ENCODE assay signal across 8 mouse cellular contexts in the genomic region with DNA sequence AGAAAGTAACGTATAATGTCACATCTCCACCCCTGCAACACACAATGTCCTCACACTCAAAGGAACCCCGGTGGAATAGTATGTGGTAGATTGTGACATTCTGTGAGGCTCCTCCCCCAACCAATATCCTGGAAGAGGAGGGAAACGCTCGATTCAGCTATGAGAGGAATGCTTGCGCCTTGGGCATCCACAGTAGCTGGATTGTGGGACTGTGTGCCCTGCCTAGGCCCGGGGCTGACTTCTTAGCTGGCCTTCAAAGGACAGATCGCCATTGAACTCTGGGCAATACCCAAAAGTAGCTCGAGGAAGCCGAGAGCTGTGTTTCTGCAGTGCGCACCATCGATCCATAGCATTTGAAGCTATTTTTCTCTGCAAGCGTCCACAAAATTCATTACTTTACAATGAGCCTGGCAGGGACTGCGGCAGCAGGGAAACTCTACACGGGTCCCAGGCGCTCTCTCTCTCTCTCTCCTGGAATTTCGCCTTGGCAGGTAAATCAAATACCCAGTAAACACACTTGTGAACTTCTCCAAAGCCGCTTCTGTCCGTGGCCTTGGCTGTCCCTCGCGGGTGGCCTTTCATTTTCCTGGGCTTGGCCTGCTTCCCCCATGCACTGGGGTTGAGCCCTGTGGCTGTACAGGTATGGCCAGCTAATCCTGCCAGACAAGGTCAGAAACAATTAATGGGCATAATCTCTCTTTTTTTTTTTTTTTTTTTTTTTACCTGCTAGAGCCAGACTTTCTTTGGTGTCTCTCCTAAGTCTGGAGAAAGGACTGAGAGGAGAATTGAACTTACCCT. TPM values are rescaled to one million over a fixed set of nuclear protein-coding genes. Genes with fewer than 3 reads are reported as not detected.
DNase-seq lines count a peak whose midpoint lies in the region; ATAC-seq and TF ChIP-seq lines count a peak whose summit lies in the region.
"Had no signal": no experiment of that assay in that cellular context is flagged by ENCODE, and none has a peak within 500 bp of the region (broad histone marks: within the 10 kb centered on the region; RNA-seq: fewer than 3 reads in every experiment).

No protein-coding gene starts in this region.

- H3K36me3 ChIP-seq in intestine, embryonic 14.5 days (ENCODE audit: control insufficient read depth, insufficient read depth, low read length), result no peaks in the 10 kb centered on the region
- no peaks in the 10 kb centered on the region for H3K36me3 ChIP-seq in intestine, embryonic 15.5 days
- peaks cover 29% of the 10 kb centered on the region for H3K36me3 ChIP-seq in G1E (replicated peaks)
- H3K36me3 ChIP-seq in embryonic facial prominence, embryonic 12.5 days, result no peaks in the 10 kb centered on the region

- H3K9me3 ChIP-seq in intestine, embryonic 14.5 days (ENCODE audit: control insufficient read depth, low read length), result no peaks in the 10 kb centered on the region
- H3K9me3 ChIP-seq in intestine, embryonic 15.5 days, result no peaks in the 10 kb centered on the region
- no peaks in the 10 kb centered on the region for H3K9me3 ChIP-seq in G1E (replicated peaks)
- no peaks in the 10 kb centered on the region for H3K9me3 ChIP-seq in embryonic facial prominence, embryonic 12.5 days

- WGBS in intestine, embryonic 14.5 days, result 25% methylated on average over 20 of the region's 20 CpGs
- 29% methylated on average over 20 of the region's 20 CpGs for WGBS in intestine, embryonic 15.5 days
- 25% methylated on average over 20 of the region's 20 CpGs for WGBS in embryonic facial prominence, embryonic 12.5 days

- DNase-seq in intestine, embryonic 14.5 days (ENCODE audit: low spot score), result no peak
- no peak for DNase-seq in G1E (ENCODE audit: low spot score)
- DNase-seq in lung, postnatal 25 days (ENCODE audit: low spot score), result peak; percentile 26
- DNase-seq in testis, postnatal 14 days (ENCODE audit: low spot score), result no peak
- no peak for DNase-seq in left cerebral cortex, postnatal 14 days (ENCODE audit: low spot score in 2 of 2)
- DNase-seq: kidney, adult 8-10 months had no signal

- peaks cover 62% of the 10 kb centered on the region for H3K4me1 ChIP-seq in intestine, embryonic 14.5 days (replicated peaks; ENCODE audit: control insufficient read depth, insufficient read depth, low read length)
- peaks cover 49% of the 10 kb centered on the region for H3K4me1 ChIP-seq in intestine, embryonic 15.5 days (replicated peaks)
- peaks cover 87% of the 10 kb centered on the region for H3K4me1 ChIP-seq in G1E (ENCODE audit: insufficient read depth, low read depth, low read length)
- H3K4me1 ChIP-seq in embryonic facial prominence, embryonic 12.5 days, result peaks cover 81% of the 10 kb centered on the region

- no peak for TF ChIP-seq CTCF in G1E (IDR thresholded peaks at IDR 0.05; ENCODE audit: low read depth, low read length)

- peak overlapping the region; percentile 25; the same call in 1 of the 2 replicates for H3K27ac ChIP-seq in intestine, embryonic 14.5 days (ENCODE audit: low read depth)
- H3K27ac ChIP-seq in intestine, embryonic 15.5 days, result no peak overlapping the region
- peak overlapping the region; percentile 80 for H3K27ac ChIP-seq in embryonic facial prominence, embryonic 12.5 days

- no peak for ATAC-seq in intestine, embryonic 14.5 days (replicated peaks; ENCODE audit: low FRiP score, low TSS enrichment, low read depth)
- no peak for ATAC-seq in intestine, embryonic 15.5 days
- no peak for ATAC-seq in G1E (ENCODE audit: extremely low read depth, insufficient number of reproducible peaks, low FRiP score, poor library complexity, severe bottlenecking)
- ATAC-seq in embryonic facial prominence, embryonic 12.5 days (ENCODE audit: insufficient number of reproducible peaks, insufficient read depth, low FRiP score, low TSS enrichment), result no peak

- no peak overlapping the region for H3K4me3 ChIP-seq in intestine, embryonic 14.5 days (ENCODE audit: low read depth, low read length)
- no peak overlapping the region for H3K4me3 ChIP-seq in intestine, embryonic 15.5 days (replicated peaks)
- peak overlapping the region; percentile 57; the same call in 1 of the 2 replicates for H3K4me3 ChIP-seq in G1E (ENCODE audit: low read depth, low read length)
- H3K4me3 ChIP-seq in embryonic facial prominence, embryonic 12.5 days, result no peak overlapping the region

- no peak overlapping the region for H3K9ac ChIP-seq in intestine, embryonic 14.5 days (ENCODE audit: low read length)
- H3K9ac ChIP-seq in intestine, embryonic 15.5 days, result no peak overlapping the region
- H3K9ac ChIP-seq in embryonic facial prominence, embryonic 12.5 days, result no peak overlapping the region

- intact Hi-C loops in left cerebral cortex, postnatal 14 days (cut with DNase I), result loop anchor here (5.0 to 10.0 kb wide), 2 partner anchors 37 to 104 kb away; no protein-coding TSS in a partner anchor

- H3K4me2 ChIP-seq in intestine, embryonic 14.5 days (ENCODE audit: low read length), result peak overlapping the region; percentile 16; the same call in 1 of the 2 replicates
- no peak overlapping the region for H3K4me2 ChIP-seq in intestine, embryonic 15.5 days (replicated peaks)
- H3K4me2 ChIP-seq in embryonic facial prominence, embryonic 12.5 days (replicated peaks), result peak overlapping the region; percentile 19

- no peaks in the 10 kb centered on the region for H3K27me3 ChIP-seq in intestine, embryonic 14.5 days (replicated peaks; ENCODE audit: control insufficient read depth, insufficient read depth, low read length)
- H3K27me3 ChIP-seq in intestine, embryonic 15.5 days (replicated peaks), result no peaks in the 10 kb centered on the region
- H3K27me3 ChIP-seq in G1E (ENCODE audit: insufficient read depth, low read length), result no peaks in the 10 kb centered on the region
- no peaks in the 10 kb centered on the region for H3K27me3 ChIP-seq in embryonic facial prominence, embryonic 12.5 days

RNA-seq across cellular contexts. Expression of gene Igsf3, which starts 32.3 kb away (rescaled TPM):
- polyA plus RNA-seq in intestine, embryonic 14.5 days (2014; fragmentation: Nextera tagmentation; extraction: Ambion mirVana), result 18.3 and 19.3 TPM in 2 replicates
- polyA plus RNA-seq in intestine, embryonic 15.5 days (2015; fragmentation: Nextera tagmentation; extraction: Ambion mirVana), result 21.3 and 22.4 TPM in 2 replicates
- total RNA-seq in G1E (2014; fragmentation: Nextera tagmentation) (29.4 and 33.0 TPM in 2 replicates), G1E (2017) (16.1 and 19.1 TPM in 2 replicates)
- 9.4 and 14.6 TPM in 2 replicates for polyA plus RNA-seq in G1E (2012)
- 92.3 and 93.3 TPM in 2 replicates for polyA plus RNA-seq in embryonic facial prominence, embryonic 12.5 days (2016; fragmentation: Nextera tagmentation; extraction: Ambion mirVana)
- 10 to 100 TPM; 26.5 to 28.2 TPM for total RNA-seq in left cerebral cortex, postnatal 14 days (2021)
